Mouse (Mus musculus) frontal cortex, postnatal 25 days (tissue): Measurements from ENCODE around the gene Epn3.

Source experiments
- DNase-seq, 2 experiments: peaks; one replicate each; pipeline ENCODE4 v3.0.0; 2022; ENCODE audit warnings: low spot score in 2 of 2

The Epn3 gene

GRCm38 (mm10) chr11:94471740-94472584, 27.8 kb downstream of the Epn3 start:
- no peak for DNase-seq

DNA sequence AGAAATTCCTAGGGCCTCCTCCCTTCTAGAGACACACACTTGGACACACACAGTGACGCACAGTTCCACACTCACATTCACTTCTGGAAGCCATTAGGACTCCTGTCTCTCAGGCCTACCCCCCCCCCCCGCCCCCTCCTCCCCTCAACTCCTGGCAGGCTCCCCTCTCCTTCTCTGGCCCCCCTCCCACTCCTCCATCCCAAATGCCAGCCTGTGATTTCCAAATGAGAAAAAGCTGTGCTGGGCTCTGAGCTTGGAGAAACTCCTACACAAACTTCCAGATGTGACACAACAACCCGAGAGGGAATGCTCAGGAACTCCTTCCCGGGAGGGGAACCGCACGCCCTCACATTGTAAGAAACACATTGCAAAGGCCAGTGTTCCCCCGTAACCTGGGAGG, 29.4 kb downstream of the Epn3 start:
- no peak for DNase-seq

GRCm38 (mm10) chr11:94469136-94470064, 30.4 kb downstream of the Epn3 start:
- no peak for DNase-seq

DNA sequence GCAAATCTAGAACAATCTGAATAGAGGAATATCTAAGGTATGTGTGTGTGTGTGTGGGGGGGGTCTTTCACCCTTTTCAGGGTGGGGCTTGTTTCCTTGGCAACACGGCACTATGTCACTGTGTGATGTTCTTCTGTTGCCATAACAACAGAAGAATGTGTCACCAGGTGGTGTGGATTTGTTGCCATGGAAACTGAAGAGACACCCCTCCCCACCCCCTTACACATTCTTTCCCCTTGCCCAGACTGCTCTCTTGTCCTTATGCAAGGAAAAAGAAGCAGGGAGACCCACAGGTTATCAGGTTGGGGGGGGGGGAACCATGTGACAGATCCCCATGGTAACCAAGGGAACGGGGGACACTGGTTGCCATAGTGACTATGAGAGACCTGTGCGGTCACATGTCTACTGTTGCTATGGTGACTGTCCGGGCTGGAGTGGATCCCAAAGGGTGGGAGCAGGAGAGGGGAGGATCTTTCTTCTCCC, 31.2 kb downstream of the Epn3 start:
- no peak for DNase-seq

DNA sequence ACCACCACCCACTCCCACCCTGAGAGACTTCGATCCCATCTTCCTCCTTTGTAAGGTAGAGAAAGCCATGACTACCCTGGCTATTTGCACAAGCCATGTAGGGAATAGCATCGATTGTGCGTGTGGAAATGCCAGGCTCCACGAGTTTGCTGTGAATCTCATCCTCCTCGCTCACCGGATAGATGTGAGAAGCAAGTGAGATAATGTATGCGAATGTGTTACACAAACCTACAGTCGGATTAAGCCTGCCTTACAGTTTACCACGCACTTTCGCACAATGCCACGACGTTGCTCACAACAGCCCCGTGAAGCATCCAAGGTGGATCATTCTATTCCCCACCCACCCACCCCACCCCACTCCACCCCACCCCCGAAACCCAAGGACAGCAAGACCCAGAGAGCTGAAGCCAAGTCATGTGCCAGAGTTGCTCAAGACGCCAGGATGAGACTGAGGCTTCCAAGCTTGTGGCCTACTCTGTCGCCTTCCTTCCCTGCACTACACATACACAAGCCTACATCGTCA, 33.4 kb downstream of the Epn3 start:
- no peak for DNase-seq

DNA sequence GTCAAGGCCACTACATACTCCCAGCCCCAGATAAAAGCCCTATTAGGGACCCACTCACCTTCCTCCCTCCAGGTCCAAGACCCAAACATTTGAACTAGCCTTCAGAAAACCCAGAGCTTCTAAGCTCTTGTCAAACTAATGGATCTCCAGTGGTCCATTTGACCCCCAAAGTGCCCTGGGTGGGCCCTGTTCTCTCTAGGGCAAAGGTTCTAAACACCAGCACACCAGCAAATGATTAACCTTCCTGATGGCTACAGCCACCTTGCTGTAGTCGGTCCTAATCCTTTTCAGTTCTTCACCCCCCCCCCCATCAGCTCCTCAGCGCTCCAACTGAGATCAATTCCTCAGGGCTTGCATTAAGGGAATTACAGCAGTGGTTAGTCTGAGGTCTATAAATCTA, 35.6 kb downstream of the Epn3 start:
- no peak for DNase-seq

GRCm38 (mm10) chr11:94461856-94462255, 37.9 kb downstream of the Epn3 start:
- no peak for DNase-seq

DNA sequence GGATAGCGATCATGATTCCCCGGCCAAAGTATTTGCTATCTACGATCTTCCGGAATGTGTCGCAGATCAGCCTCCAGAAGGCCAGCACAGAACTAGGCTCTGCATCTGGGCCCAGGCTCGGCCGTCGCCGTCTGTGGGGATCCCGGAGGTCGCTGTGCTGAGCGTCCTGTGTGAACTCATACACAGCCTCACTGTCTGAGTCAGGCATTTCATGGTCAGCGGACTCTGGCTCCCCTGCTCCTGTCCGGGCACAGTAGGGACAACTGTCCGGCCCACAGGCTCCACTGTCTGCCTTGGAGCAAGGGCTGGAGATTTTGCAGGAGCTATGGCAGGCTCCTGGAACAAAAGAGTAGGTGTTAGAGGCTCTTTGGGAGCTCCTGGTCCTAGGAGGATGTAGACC, 42.8 kb downstream of the Epn3 start:
- no peak for DNase-seq

DNA sequence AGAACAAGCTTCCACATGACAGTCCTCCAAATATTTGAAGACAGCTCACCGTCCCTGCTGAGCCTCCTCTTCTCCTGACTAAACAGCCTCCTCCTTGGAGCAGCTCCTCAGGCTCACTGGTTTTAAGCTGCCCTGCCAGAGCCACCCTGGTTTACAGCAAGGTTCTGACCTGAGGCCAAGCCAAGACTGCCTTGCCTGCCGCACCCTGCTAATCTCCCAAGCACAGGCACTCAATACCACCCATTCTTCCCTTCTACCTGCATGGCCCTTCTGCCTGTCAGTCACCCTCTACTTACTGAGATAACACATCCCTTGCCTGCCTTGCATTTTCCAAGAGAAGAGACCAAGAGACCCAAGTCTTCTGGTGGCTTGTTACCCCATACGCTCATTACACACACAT, 43.4 kb downstream of the Epn3 start:
- DNase-seq: no peak

DNA sequence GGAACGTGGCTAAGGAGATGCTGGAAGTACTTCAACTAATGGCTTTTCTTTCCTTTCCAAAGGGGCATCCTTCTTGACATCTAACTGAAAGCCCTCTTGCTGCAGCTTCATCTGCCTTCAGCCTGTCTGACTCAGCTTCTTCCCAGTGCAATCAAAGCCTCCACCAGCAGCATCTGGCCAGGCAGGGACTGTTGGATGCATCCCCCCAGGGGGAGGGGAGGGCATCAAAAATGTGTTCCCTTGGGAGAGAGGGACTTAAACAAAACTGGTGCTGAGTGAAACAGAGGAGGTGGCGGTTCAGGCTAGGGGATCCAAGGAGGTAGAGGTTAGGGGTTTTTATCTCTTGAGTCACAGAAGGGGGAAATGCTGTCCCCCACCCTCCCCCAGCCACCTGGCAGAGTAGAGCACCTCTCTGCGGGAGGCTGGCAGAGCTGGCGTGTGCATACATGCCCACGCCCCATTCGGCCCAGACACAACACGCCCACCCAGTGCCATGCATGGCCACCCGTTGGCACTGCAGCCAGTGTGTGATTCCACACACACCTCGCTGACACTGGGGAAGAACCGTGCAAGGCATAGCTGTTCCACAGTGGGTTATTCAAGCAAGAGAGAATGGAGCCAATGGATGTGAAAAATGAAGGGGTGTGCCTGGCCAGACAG, 44.5 kb downstream of the Epn3 start:
- DNase-seq: no peak

GRCm38 (mm10) chr11:94454756-94455155, 45.0 kb downstream of the Epn3 start:
- no peak for DNase-seq

- DNase-seq: no peak
Observed at GRCm38 (mm10) chr11:94451091-94451773, 48.5 kb downstream of the Epn3 start.

GRCm38 (mm10) chr11:94449886-94450285, 49.9 kb downstream of the Epn3 start:
- no peak for DNase-seq

GRCm38 (mm10) chr11:94449239-94449638, 50.5 kb downstream of the Epn3 start:
- no peak for DNase-seq

DNA sequence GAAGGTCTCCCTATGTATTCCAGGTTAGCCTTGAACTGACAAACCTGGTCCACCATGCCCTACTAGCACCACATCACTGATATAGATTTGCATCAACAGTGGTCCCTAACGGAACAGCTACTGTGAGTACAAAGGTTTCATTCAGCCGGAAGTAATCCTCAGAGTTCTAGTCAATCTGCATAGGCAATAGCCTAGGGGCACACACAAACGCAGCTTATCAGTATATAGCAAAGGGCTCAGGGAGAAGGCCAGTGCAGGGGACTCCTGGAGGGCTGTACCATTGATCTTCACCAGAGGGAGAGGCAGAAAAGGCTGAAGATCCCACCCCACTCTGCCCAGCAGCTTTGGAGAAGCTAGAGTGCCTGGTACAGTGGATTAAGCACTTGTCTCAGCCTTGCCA, 52.8 kb downstream of the Epn3 start:
- no peak for DNase-seq

DNA sequence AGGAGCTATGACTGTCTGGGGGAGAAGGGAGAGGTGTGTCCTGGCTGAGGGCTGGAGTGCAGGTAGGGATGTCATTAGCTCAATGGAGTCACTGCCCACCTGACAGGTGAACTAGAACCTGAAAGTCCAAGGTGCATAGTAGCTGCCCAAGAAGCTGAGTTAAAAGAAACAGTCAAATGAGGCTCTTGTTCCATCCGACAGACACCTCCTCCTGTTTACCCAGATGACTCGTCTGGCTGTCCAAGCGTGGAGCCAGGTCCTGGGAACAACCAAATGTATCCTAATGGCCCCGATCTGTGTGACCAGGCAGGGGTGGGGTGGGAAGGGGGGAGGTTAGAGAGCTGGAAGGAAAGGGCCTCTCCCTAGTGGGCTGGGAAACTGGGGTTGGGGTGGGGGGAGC, 54.5 kb downstream of the Epn3 start:
- no peak for DNase-seq

- DNase-seq: no peak
Observed at GRCm38 (mm10) chr11:94444829-94445228, 54.9 kb downstream of the Epn3 start.

- no peak for DNase-seq
Observed at GRCm38 (mm10) chr11:94441752-94442151, 58.0 kb downstream of the Epn3 start.

DNA sequence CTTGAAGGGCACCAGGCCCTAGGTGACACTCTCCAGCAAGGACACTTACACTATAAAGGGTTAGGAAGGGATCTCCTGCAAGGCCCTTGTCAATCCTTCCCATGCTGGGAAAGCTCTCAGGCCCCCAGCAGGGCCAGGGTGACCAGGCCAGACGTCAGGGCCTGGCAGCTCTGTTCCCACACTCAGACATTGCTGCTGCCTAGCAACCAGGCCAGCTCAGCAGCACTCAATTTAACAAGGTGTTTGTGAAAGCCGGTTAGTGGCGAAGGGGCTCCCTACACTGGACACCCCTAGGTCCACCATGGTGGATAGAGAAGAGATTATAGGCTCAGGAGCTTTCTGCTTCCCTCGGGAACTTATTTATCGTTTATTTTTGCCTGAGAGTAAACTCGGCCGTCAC, 58.7 kb downstream of the Epn3 start:
- no peak for DNase-seq

DNA sequence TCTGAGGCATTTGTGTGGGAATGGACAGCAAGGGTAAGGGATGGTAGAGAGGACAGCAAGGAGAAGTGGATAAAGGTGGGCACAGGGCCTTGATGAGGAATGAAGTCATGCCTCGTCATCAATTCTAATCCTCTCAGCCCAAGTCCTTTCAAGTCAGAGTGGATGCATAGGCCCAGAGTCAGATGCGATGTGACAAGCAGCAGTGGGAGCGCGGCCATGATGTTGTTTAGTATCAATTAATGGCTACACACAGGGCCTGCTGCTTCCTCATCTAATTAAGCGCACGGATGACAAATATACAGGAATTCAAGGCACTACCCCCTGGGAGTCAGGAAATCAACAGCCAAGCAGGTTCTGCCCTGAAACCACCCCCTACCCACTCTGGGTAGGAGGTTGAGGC, 59.4 kb downstream of the Epn3 start:
- no peak for DNase-seq
